Mouse (Mus musculus): ENCODE data around the gene Xylb.

DNA sequence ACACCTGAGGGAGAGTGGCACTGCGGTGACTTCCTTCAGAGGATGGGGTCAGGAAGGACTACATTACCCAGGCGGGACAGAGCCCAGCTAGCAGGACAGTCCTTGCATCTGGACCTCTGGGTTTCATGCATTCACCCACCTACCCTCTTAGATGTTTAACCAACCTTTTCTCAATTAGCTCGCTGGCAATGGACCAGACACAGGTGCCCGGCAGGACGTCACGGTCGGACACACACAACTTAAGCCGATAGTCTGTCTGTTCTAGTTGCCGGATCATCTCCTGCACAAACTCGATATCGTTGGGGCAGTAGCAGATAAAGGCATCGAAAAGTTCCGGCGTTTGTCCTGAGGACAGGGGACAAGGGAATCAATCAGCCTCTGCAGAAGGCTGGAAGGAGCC is 19.3 kb upstream of the Xylb start:
- TF ChIP-seq CTCF (IDR thresholded peaks at IDR 0.05; ENCODE audit: low read depth) (no peak), EP300 (IDR thresholded peaks at IDR 0.05; ENCODE audit: low read depth) (no peak)

Measured in liver, postnatal 0 days (tissue).